Mouse (Mus musculus) left cerebral cortex, postnatal 25 days (tissue): ENCODE results near the gene Tmem184a. TPM values are rescaled to one million over a fixed set of nuclear protein-coding genes. Genes with fewer than 3 reads are reported as not detected.

Source experiments
- microRNA-seq, 2 experiments: library from miRNA; unstranded; fragments of <30 nt; microRNA quantifications; one replicate each; pipeline ENCODE4 v1.2.0; 2022
- total RNA-seq, 2 experiments: library from RNA; stranded (reverse); gene quantifications; 2 replicates each; pipeline ENCODE4 v1.2.3; 2021

Tmem184a gene
- total RNA-seq, 2 experiments from 2014 or later: 0.48 TPM; not detected in 1

Small RNAs within 50 kb of the gene (microRNA-seq; reads per million reads assigned to microRNA genes)
- 3.0 to 6.4 reads per million in 2 experiments for gene Mir7037

Other genes with a start within 250 kb of the Tmem184a start
- 1 to 10 TPM; 2.0 to 2.4 TPM for gene Micall2, start 83.6 kb downstream of the Tmem184a start, total RNA-seq
- 10 to 100 TPM; 82.7 to 91.5 TPM for gene Ints1, start 44.2 kb downstream of the Tmem184a start, total RNA-seq
- gene Mafk, start 28.4 kb downstream of the Tmem184a start, total RNA-seq: 1 to 10 TPM; 6.8 TPM
- gene Gm26938, start 6.5 kb upstream of the Tmem184a start, total RNA-seq: not detected
- 10 to 100 TPM; 20.5 to 21.0 TPM for gene Psmg3, start 7.0 kb upstream of the Tmem184a start, total RNA-seq
- 10 to 100 TPM; 35.0 to 37.6 TPM for gene Elfn1, start 88.0 kb upstream of the Tmem184a start, total RNA-seq